Mouse (Mus musculus) MEL (cell line): ENCODE data around the gene Ppp1r1a.

Experiments
- CTCF ChIP-seq, 3 experiments: IDR thresholded peaks in 2 of 3; conservative IDR thresholded peaks in 1 of 3; 2 replicates each; pipeline ENCODE4 v1.5.1; 2011 to 2012; ENCODE audit warnings: low read length in 3 of 3, low read depth in 2 of 3, mild to moderate bottlenecking in 2 of 3, improper control_type of control experiment in 1 of 3, inconsistent platforms in 1 of 3, mixed read lengths in 1 of 3, moderate library complexity in 1 of 3; ENCODE audit not compliant: control insufficient read depth in 1 of 3, insufficient read depth in 1 of 3, poor library complexity in 1 of 3, severe bottlenecking in 1 of 3
- E2F4 ChIP-seq: IDR thresholded peaks from 2 replicates; pipeline ENCODE4 v1.6.1; 2011; ENCODE audit warnings: low read depth, low read length, improper control_type of control experiment, borderline replicate concordance
- EP300 ChIP-seq, 2 experiments: IDR thresholded peaks; 2 replicates each; pipeline ENCODE4 v1.6.1; 2011; ENCODE audit warnings: improper control_type of control experiment in 2 of 2, low read length in 2 of 2, low read depth in 1 of 2, mild to moderate bottlenecking in 1 of 2
- GABPA ChIP-seq: IDR thresholded peaks from 2 replicates; pipeline ENCODE4 v1.6.1; 2012; ENCODE audit warnings: low read depth, mild to moderate bottlenecking, inconsistent platforms, low read length, improper control_type of control experiment, moderate library complexity
- MAX ChIP-seq: IDR thresholded peaks from 2 replicates; pipeline ENCODE4 v1.6.1; 2011; ENCODE audit warnings: low read length, improper control_type of control experiment
- MAZ ChIP-seq: IDR thresholded peaks from 2 replicates; pipeline ENCODE4 v1.6.1; 2012; ENCODE audit warnings: low read depth, mild to moderate bottlenecking, inconsistent platforms, low read length, improper control_type of control experiment
- MXI1 ChIP-seq: IDR thresholded peaks from 2 replicates; pipeline ENCODE4 v1.6.1; 2011; ENCODE audit warnings: mild to moderate bottlenecking, low read depth, low read length, improper control_type of control experiment
- NRF1 ChIP-seq: IDR thresholded peaks from 2 replicates; pipeline ENCODE4 v1.6.1; 2014; ENCODE audit warnings: low read depth, mild to moderate bottlenecking, inconsistent platforms, low read length, improper control_type of control experiment, moderate library complexity; ENCODE audit not compliant: poor library complexity, insufficient read depth, severe bottlenecking
- POLR2A ChIP-seq, 2 experiments: IDR thresholded peaks; 2 replicates each; pipeline ENCODE4 v1.6.1; 2011 to 2012; ENCODE audit warnings: low read length in 2 of 2, mild to moderate bottlenecking in 2 of 2, control low read depth in 1 of 2, improper control_type of control experiment in 1 of 2, low read depth in 1 of 2, moderate library complexity in 1 of 2; ENCODE audit not compliant: control insufficient read depth in 1 of 2, insufficient read depth in 1 of 2, poor library complexity in 1 of 2
- POLR2AphosphoS2 ChIP-seq: IDR thresholded peaks from 2 replicates; pipeline ENCODE4 v1.6.1; 2011; ENCODE audit warnings: low read length, improper control_type of control experiment
- USF1 ChIP-seq: IDR thresholded peaks from 2 replicates; pipeline ENCODE4 v1.6.1; 2014; ENCODE audit warnings: low read depth, mild to moderate bottlenecking, inconsistent platforms, low read length, improper control_type of control experiment, moderate library complexity
- ZNF384 ChIP-seq: IDR thresholded peaks from 2 replicates; pipeline ENCODE4 v1.6.1; 2012; ENCODE audit warnings: low read depth, mild to moderate bottlenecking, inconsistent platforms, low read length, improper control_type of control experiment

DNA sequence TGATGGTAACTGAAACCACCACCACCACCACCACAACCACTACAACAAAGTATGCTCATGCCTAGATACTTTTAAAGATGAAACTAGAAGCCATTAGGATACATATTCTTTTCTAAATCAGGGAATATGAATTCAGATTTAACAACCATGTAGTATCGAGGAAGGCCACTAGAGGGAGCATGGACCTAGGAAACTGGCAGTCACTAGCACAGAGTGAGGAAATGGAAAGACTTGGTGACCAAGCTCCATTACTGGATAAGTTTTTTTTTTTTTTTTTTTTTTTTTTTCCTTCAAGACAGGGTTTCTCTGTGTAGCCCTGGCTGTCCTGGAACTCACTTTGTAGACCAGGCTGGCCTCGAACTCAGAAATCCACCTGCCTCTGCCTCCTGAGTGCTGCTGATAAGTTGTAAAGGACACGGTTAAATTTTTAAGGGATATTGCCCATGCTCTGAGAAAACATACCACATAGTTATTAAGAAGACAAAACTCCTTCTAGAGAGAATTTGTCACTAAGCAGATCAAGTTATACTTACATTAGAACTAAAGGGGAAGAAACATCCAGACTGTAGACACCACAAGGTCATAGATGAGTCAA is 14.4 kb upstream of the Ppp1r1a start:
- TF ChIP-seq CTCF (IDR thresholded peaks at IDR 0.05 in 2 of 3, conservative IDR thresholded peaks at IDR 0.05 in 1 of 3; ENCODE audit: control insufficient read depth in 1 of 3, insufficient read depth in 1 of 3, low read depth in 2 of 3, low read length in 3 of 3, poor library complexity in 1 of 3, severe bottlenecking in 1 of 3) (peak; percentile 52 to 64 (median 55)), MAX (no peak), USF1 (no peak), NRF1 (no peak), ZNF384 (peak; percentile 62; the same call in 1 of the 2 replicates), MAZ (no peak), MXI1 (no peak), E2F4 (no peak), POLR2A (IDR thresholded peaks at IDR 0.05; ENCODE audit: control insufficient read depth in 1 of 2, insufficient read depth in 1 of 2, low read depth in 1 of 2, low read length in 2 of 2, poor library complexity in 1 of 2) (no peak), POLR2AphosphoS2 (no peak), GABPA (no peak), EP300 (IDR thresholded peaks at IDR 0.05; ENCODE audit: low read depth in 1 of 2, low read length in 2 of 2) (no peak)
